Mouse (Mus musculus): ENCODE data around the gene Crtc2.

- TF ChIP-seq CTCF (IDR thresholded peaks at IDR 0.05; ENCODE audit: low read depth, low read length) (no peak), TAL1 (conservative IDR thresholded peaks at IDR 0.05; ENCODE audit: low read depth, low read length) (no peak), GATA1 (IDR thresholded peaks at IDR 0.05; ENCODE audit: borderline replicate concordance, low read length) (no peak)
Observed at GRCm38 (mm10) chr3:90220531-90220951, 33.4 kb upstream of the Crtc2 start.
